Mouse (Mus musculus): ENCODE results near the gene Heatr1. TPM values are rescaled to one million over a fixed set of nuclear protein-coding genes. Genes with fewer than 3 reads are reported as not detected.

The Heatr1 gene
- total and polyA plus RNA-seq, 3 experiments, result 130 to 468 (median 156) TPM

DNA sequence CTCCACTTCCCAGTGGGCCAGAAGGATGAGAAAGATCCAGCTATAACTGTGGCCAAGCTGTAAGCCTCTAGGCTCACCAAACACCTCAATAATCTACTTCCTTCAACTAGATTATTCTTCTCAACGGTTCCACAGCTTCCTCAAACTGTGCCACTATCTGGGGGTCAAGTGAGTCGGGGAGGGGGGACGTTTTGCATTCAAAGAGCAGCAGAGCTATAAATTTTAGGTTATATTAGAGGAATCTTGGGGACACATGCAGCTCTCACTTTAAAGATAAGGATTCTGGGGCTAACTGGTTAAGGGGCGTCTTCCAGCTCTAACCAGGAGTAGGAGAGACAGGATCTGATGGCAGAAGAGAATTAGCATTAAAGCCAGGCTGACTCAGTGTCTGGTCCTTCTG, 38.6 kb upstream of the Heatr1 start (continued):
- TF ChIP-seq KAT2A (conservative IDR thresholded peaks at IDR 0.05; ENCODE audit: low read depth, low read length), result no peak
- peak; percentile 66 for TF ChIP-seq SIN3A (IDR thresholded peaks at IDR 0.05; ENCODE audit: low read length)
- TF ChIP-seq ZNF384 (IDR thresholded peaks at IDR 0.05; ENCODE audit: low read depth, low read length), result no peak
- TF ChIP-seq SMC3 (IDR thresholded peaks at IDR 0.05; ENCODE audit: low read depth, low read length), result no peak
- peak; percentile 32; the same call in 1 of the 2 replicates for TF ChIP-seq TAL1 (IDR thresholded peaks at IDR 0.05; ENCODE audit: low read length)
- TF ChIP-seq GABPA (IDR thresholded peaks at IDR 0.05; ENCODE audit: low read depth, low read length), result no peak
- TF ChIP-seq MYB (IDR thresholded peaks at IDR 0.05; ENCODE audit: low read depth, low read length), result peak; percentile 87
- no peak for TF ChIP-seq USF2 (IDR thresholded peaks at IDR 0.05; ENCODE audit: borderline replicate concordance in 1 of 2, insufficient read depth in 1 of 2, low read depth in 1 of 2, low read length in 2 of 2)
- TF ChIP-seq MYC (IDR thresholded peaks at IDR 0.05; ENCODE audit: low read depth, low read length), result peak; percentile 52; the same call in 1 of the 2 replicates

DNA sequence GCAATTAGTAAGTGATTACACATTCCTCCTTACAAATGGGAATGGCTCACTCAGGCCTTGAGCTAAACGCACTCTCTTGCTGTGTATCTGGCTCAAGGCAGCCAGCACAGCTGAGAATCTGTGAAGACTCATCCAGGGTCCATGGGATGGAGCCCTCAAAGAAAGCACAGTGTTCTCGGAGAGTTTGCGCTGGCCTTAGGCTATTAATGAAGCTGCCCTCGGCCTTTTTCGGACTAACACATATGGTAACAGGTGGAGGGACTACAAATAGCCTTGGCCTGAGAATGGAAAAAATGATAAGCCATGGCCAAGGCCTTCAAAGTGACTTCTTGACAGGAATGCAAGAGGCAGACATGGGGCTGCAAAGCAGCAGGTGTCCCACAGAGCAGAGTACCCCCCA, 37.3 kb upstream of the Heatr1 start:
- Histone ChIP-seq H3K9me3 (replicated peaks; ENCODE audit: insufficient read depth, low read length) (no peaks in the 10 kb centered on the region), H3K4me3 (ENCODE audit: control insufficient read depth in 1 of 2, insufficient read depth in 1 of 2, low read depth in 2 of 2, low read length in 2 of 2) (no peak overlapping the region), H3K27me3 (ENCODE audit: control insufficient read depth in 1 of 2, insufficient read depth in 2 of 2, low read length in 2 of 2) (no peaks in the 10 kb centered on the region), H3K27ac (ENCODE audit: control insufficient read depth, low read depth, low read length) (no peak overlapping the region), H3K36me3 (ENCODE audit: control insufficient read depth in 1 of 2, insufficient read depth in 2 of 2, low read length in 2 of 2) (peaks cover 0 to 14% of the 10 kb centered on the region in 2 experiments; a peak in 2 of 4 replicates), H3K79me2 (ENCODE audit: control insufficient read depth, insufficient read depth, low read length, poor library complexity) (no peaks in the 10 kb centered on the region), H3K9ac (ENCODE audit: control insufficient read depth, low read depth, low read length, poor library complexity, severe bottlenecking) (no peak overlapping the region), H3K4me1 (ENCODE audit: control insufficient read depth in 1 of 2, insufficient read depth in 2 of 2, low read length in 2 of 2) (peaks cover 7 to 8% of the 10 kb centered on the region in 2 experiments)
- TF ChIP-seq NELFE (IDR thresholded peaks at IDR 0.05; ENCODE audit: low read depth, low read length), result no peak
- no peak for TF ChIP-seq UBTF (IDR thresholded peaks at IDR 0.05; ENCODE audit: borderline replicate concordance, insufficient read depth, low read depth, low read length)
- TF ChIP-seq ZKSCAN1 (IDR thresholded peaks at IDR 0.05; ENCODE audit: low read depth, low read length), result no peak
- no peak for TF ChIP-seq MYC (IDR thresholded peaks at IDR 0.05; ENCODE audit: low read depth, low read length)
- no peak for TF ChIP-seq MXI1 (IDR thresholded peaks at IDR 0.05; ENCODE audit: low read depth, low read length)
- no peak for TF ChIP-seq E2F4 (IDR thresholded peaks at IDR 0.05; ENCODE audit: borderline replicate concordance, low read depth, low read length)
- no peak for TF ChIP-seq CHD2 (IDR thresholded peaks at IDR 0.05; ENCODE audit: low read length)
- TF ChIP-seq POLR2AphosphoS2 (IDR thresholded peaks at IDR 0.05; ENCODE audit: low read length), result no peak
- TF ChIP-seq ZC3H11A (IDR thresholded peaks at IDR 0.05; ENCODE audit: low read depth, low read length), result no peak
- no peak for DNase-seq (ENCODE audit: low read depth, low spot score)

DNA sequence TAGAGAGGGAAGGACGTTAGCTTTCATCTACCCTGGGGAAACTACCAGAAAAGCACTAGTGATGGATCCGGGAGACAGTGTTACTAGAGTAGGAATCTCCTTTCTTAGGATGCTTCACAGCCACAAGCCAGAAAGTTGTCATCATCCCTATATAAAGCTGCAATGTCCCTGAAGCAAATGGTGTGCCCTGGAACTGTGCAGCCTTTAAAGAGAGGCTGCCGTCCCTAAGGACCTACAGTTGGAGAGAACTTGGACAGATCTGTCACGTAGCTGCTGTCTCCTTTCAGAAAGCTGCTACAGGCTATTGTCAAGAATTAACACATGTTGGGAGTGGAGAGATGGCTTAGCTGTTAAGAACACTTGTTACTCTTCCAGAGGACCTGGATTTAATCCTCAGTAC, 33.3 kb upstream of the Heatr1 start:
- no peaks in the 10 kb centered on the region for H3K27me3 ChIP-seq (ENCODE audit: control insufficient read depth in 1 of 2, insufficient read depth in 2 of 2, low read length in 2 of 2)
- no peak overlapping the region for H3K4me3 ChIP-seq (ENCODE audit: control insufficient read depth in 1 of 2, insufficient read depth in 1 of 2, low read depth in 2 of 2, low read length in 2 of 2)
- H3K79me2 ChIP-seq (ENCODE audit: control insufficient read depth, insufficient read depth, low read length, poor library complexity), result no peaks in the 10 kb centered on the region
- no peak overlapping the region for H3K27ac ChIP-seq (ENCODE audit: control insufficient read depth, low read depth, low read length)
- peaks cover 0 to 3% of the 10 kb centered on the region in 2 experiments; a peak in 2 of 4 replicates for H3K36me3 ChIP-seq (ENCODE audit: control insufficient read depth in 1 of 2, insufficient read depth in 2 of 2, low read length in 2 of 2)
- no peak for DNase-seq (ENCODE audit: low read depth, low spot score)
- no peak for TF ChIP-seq MAZ (IDR thresholded peaks at IDR 0.05; ENCODE audit: low read depth, low read length)
- TF ChIP-seq ZC3H11A (IDR thresholded peaks at IDR 0.05; ENCODE audit: low read depth, low read length), result no peak
- TF ChIP-seq NELFE (IDR thresholded peaks at IDR 0.05; ENCODE audit: low read depth, low read length), result no peak
- TF ChIP-seq SIN3A (IDR thresholded peaks at IDR 0.05; ENCODE audit: low read length), result no peak
- no peak for TF ChIP-seq TAL1 (IDR thresholded peaks at IDR 0.05; ENCODE audit: low read length)
- no peak for TF ChIP-seq RCOR1 (IDR thresholded peaks at IDR 0.05; ENCODE audit: low read depth, low read length)
- TF ChIP-seq USF1 (IDR thresholded peaks at IDR 0.05; ENCODE audit: low read depth, low read length), result no peak
- no peak for TF ChIP-seq CHD2 (IDR thresholded peaks at IDR 0.05; ENCODE audit: low read length)
- TF ChIP-seq SMC3 (IDR thresholded peaks at IDR 0.05; ENCODE audit: low read depth, low read length), result no peak
- no peak for TF ChIP-seq ELF1 (IDR thresholded peaks at IDR 0.05; ENCODE audit: low read depth, low read length)
- TF ChIP-seq ETS1 (IDR thresholded peaks at IDR 0.05; ENCODE audit: low read depth, low read length), result no peak
- TF ChIP-seq RAD21 (IDR thresholded peaks at IDR 0.05; ENCODE audit: low read depth, low read length), result no peak
- no peak for TF ChIP-seq MAFK (IDR thresholded peaks at IDR 0.05; ENCODE audit: borderline replicate concordance, low read depth, low read length)
- TF ChIP-seq ZNF384 (IDR thresholded peaks at IDR 0.05; ENCODE audit: low read depth, low read length), result no peak
- H3K9me3 ChIP-seq (replicated peaks; ENCODE audit: insufficient read depth, low read length), result no peaks in the 10 kb centered on the region
- peaks cover 2% of the 10 kb centered on the region in 2 experiments; a peak in 3 of 4 replicates for H3K4me1 ChIP-seq (ENCODE audit: control insufficient read depth in 1 of 2, insufficient read depth in 2 of 2, low read length in 2 of 2)
- H3K9ac ChIP-seq (ENCODE audit: control insufficient read depth, low read depth, low read length, poor library complexity, severe bottlenecking), result no peak overlapping the region
